Mouse (Mus musculus): ENCODE measurements around the gene Mthfs. TPM values are rescaled to one million over a fixed set of nuclear protein-coding genes. Genes with fewer than 3 reads are reported as not detected.
"Not testable (repeated sequence)": the region's sequence is repeated elsewhere in the genome, so short reads cannot be mapped to it uniquely, and the experiment has no call there.

The Mthfs gene
- 14.3 and 16.0 TPM in 2 replicates for polyA plus RNA-seq (2015; fragmentation: Nextera tagmentation; extraction: Ambion mirVana)

DNA sequence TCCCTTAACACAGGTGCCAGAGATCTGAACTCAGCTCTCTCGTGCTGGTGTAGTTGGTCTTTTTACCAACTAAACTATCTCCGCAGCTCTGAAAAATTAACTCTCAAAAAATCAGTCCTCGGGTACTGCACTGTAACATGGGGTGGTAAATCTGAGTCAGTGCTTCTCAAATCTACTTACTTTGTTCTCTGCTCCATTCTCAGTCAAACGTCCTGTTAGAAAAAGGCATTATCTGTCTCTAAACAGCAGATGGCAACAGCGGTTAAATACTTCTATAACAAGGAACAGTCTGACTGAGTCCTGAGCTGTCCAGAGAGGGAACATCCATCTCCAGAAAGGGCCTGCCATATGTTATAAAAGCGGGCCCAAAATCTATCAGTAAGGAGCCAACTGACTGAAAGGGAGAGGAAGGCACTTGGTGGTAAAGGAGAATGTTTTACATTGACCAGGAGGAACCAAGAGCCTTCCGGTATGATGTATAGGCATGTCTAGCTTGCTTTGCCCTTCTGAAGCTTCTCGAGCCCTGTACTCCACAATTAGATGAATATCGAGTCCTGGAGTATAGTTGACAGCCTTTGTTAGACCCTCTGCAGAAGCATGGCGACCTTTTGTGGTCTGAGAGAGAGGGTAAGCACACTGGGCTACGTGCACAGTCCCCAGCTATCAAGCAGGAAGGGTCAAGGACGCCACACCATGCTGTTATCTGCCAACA is at the start of gene Mthfs:
Gene Mthfs, plus strand, starts transcription at position 324 of the 712 bp plus-strand sequence.
- H3K9me3 ChIP-seq (replicated peaks); H3K4me1 ChIP-seq (replicated peaks); H3K9ac ChIP-seq; H3K27me3 ChIP-seq; H3K36me3 ChIP-seq (replicated peaks): not testable (repeated sequence)
- WGBS (ENCODE audit: insufficient replicate concordance), result 26% methylated on average over 9 of the region's 12 CpGs
- Histone ChIP-seq H3K27ac (replicated peaks) (0 out of 2 replicates have a peak within 1 kb of the TSS, but pooled peaks have one; percentile 65), H3K4me2 (peak within 1 kb of the TSS; percentile 58), H3K4me3 (replicated peaks) (peak within 1 kb of the TSS; percentile 45)
- peak; percentile 37; the same call in 1 of the 2 replicates for ATAC-seq (ENCODE audit: insufficient read depth)

DNA sequence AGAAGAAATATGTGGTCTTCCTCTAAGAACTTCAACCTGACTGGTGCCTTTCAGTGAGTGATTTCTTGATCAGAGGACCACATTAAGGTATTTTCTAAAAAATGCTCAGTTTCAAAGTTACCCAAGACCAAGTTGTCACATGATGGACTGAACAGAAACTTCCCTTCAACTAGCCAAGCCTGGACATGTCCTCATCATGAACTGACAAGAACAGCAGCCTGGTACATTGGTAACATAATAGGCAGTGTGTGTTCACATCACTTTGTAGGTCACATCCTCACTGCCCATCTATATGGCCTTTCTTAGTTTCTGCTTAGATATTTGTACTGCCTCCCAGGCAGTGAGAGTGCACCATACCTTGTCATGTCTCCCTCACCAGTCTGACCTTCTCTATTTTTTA is 37.9 kb upstream of the Mthfs start:
- not testable (repeated sequence) for H3K9ac ChIP-seq; H3K4me2 ChIP-seq; H3K27ac ChIP-seq (replicated peaks); H3K9me3 ChIP-seq (replicated peaks); H3K27me3 ChIP-seq; H3K4me3 ChIP-seq (replicated peaks); H3K36me3 ChIP-seq (replicated peaks); ATAC-seq (ENCODE audit: insufficient read depth); H3K4me1 ChIP-seq (replicated peaks)

DNA sequence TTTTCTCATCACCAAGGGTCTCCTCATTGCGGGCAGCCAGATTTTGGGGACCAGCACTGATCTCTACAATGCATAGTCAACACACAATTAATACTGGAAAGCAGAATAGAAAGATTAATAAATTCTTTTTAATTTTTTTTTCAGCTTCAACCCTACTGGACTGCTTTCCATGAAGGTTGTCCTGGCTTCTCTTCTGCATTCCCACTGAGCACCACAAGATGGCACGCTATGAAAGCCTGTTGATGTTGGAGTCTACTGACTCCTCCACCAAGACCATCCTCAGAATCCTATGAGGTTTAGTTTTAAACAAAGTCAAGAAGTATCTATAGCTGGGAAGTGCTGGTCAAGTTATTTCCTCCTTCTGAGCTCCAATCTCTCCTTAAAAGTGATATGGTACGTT is 31.6 kb upstream of the Mthfs start:
- H3K27me3 ChIP-seq; H3K4me1 ChIP-seq (replicated peaks); ATAC-seq (ENCODE audit: insufficient read depth); H3K9me3 ChIP-seq (replicated peaks); H3K4me2 ChIP-seq; H3K4me3 ChIP-seq (replicated peaks); H3K36me3 ChIP-seq (replicated peaks); H3K9ac ChIP-seq; H3K27ac ChIP-seq (replicated peaks): not testable (repeated sequence)
- 29% methylated on average over 2 of the region's 3 CpGs for WGBS (ENCODE audit: insufficient replicate concordance)

DNA sequence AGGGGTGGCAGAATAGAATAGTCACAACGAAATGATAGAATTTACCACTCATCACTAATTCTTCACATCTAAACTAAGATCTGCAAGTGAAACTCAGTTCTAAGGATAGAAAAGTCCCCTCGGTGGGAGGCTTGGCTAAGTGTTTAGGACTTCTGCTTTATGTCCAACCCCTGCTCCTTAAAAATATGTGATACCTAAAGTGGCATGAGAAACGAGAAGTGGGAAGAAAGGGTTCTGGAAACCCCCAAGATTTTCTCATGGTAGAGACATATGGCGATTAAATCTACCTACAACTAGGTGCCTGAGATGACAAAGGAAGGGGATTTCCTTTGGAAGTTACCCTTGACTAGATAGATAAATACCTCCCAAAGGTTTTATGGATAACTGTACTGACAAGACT is 31.0 kb upstream of the Mthfs start:
- WGBS (ENCODE audit: insufficient replicate concordance), result 47% methylated on average over 4 of the region's 4 CpGs
- H3K9me3 ChIP-seq (replicated peaks), result not testable (repeated sequence)

DNA sequence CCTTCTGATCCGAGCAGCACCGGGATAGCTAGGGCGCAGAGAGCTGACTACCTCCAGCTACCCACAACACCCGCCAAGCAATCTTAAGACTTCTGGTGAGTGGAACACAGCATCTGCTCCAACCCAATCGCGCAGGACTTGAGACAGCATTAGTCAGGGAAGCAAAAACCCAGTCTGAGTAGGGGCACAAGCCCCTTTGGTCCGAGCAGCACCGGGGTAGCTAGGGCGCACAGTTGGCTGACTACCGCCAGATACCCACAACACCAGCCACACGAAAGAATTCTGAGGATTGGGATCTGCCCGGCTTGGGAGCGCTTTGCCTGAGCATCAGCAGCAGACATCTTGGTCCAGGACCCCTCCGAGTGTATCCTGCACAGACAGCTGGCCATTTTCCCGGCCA is 23.5 kb upstream of the Mthfs start:
- not testable (repeated sequence) for H3K9ac ChIP-seq; H3K4me2 ChIP-seq; H3K4me3 ChIP-seq (replicated peaks); H3K36me3 ChIP-seq (replicated peaks); H3K9me3 ChIP-seq (replicated peaks); H3K4me1 ChIP-seq (replicated peaks); H3K27me3 ChIP-seq; ATAC-seq (ENCODE audit: insufficient read depth); H3K27ac ChIP-seq (replicated peaks)
- WGBS (ENCODE audit: insufficient replicate concordance), result 68% methylated on average over 15 of the region's 15 CpGs

More for the DNA sequence above, 31.0 kb upstream of the Mthfs start:
- not testable (repeated sequence) for H3K4me2 ChIP-seq; H3K27me3 ChIP-seq; H3K36me3 ChIP-seq (replicated peaks); H3K4me1 ChIP-seq (replicated peaks); ATAC-seq (ENCODE audit: insufficient read depth); H3K9ac ChIP-seq; H3K4me3 ChIP-seq (replicated peaks); H3K27ac ChIP-seq (replicated peaks)

DNA sequence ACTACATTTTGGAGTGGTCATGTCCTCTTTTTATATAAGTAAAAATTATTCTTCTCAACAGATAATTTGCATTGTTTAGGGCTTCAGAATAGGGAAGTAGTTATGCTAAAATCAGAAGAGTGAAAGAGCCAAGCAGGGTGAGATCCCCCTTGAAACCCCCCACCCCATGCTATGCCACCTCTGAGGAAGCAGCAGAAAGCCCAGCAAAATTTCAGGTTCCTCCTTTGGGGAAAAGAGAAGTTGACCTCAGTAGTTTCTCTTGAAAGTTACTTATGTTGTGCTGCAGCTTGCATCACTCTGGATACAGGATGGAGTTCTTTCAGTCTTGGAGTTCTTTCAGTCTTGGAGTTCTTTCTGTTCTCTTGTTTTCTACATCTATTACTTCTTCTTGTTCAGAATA is 15.0 kb upstream of the Mthfs start:
- not testable (repeated sequence) for ATAC-seq (ENCODE audit: insufficient read depth); H3K4me2 ChIP-seq; H3K4me3 ChIP-seq (replicated peaks); H3K36me3 ChIP-seq (replicated peaks); H3K4me1 ChIP-seq (replicated peaks); H3K27me3 ChIP-seq; H3K9me3 ChIP-seq (replicated peaks); H3K9ac ChIP-seq; H3K27ac ChIP-seq (replicated peaks)

DNA sequence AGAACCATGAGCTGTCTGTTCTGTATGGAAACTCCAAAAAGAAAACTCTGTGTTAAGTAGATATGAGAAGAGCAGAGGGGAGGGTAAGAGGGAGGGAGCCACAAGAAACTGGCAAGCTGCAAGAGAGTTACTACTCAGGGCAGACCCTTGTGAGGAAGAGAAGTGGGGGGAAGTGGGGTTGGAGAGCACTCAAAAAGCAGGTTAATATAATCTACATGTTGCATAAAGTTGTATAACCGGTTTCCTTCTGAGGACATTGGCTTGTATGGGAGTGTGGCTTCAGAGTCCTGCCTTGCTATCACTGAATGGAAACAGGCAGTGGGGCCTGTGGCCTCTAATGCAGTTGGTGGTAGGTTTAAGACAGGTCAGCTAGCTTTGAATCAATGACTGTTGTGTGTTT is 13.0 kb upstream of the Mthfs start:
- H3K27ac ChIP-seq (replicated peaks); H3K4me2 ChIP-seq; H3K4me3 ChIP-seq (replicated peaks); H3K9me3 ChIP-seq (replicated peaks); ATAC-seq (ENCODE audit: insufficient read depth); H3K9ac ChIP-seq; H3K27me3 ChIP-seq; H3K4me1 ChIP-seq (replicated peaks); H3K36me3 ChIP-seq (replicated peaks): not testable (repeated sequence)
- 33% methylated on average over 1 of the region's 1 CpGs for WGBS (ENCODE audit: insufficient replicate concordance)

DNA sequence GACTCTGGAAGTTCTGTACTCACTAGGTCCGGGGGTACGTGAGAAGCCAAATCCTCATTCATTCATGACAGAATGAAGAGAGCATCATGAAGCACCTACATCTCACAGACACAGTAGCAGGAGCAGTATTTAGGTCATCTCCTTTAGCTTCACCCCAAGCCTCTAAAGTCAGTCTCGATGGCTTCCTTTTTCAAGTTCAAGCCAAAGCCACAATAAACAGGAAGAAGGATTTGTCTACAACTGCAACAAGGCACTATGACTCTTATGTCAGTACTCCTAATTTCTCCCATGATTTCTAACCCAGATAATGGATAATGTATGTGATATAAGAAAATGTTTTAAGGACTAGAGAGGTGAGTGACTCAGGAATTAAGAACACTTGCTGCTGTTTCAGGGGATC is 12.1 kb upstream of the Mthfs start:
- H3K36me3 ChIP-seq (replicated peaks); ATAC-seq (ENCODE audit: insufficient read depth); H3K9me3 ChIP-seq (replicated peaks); H3K4me3 ChIP-seq (replicated peaks); H3K4me2 ChIP-seq; H3K9ac ChIP-seq; H3K27ac ChIP-seq (replicated peaks); H3K4me1 ChIP-seq (replicated peaks); H3K27me3 ChIP-seq: not testable (repeated sequence)
- 62% methylated on average over 3 of the region's 3 CpGs for WGBS (ENCODE audit: insufficient replicate concordance)

DNA sequence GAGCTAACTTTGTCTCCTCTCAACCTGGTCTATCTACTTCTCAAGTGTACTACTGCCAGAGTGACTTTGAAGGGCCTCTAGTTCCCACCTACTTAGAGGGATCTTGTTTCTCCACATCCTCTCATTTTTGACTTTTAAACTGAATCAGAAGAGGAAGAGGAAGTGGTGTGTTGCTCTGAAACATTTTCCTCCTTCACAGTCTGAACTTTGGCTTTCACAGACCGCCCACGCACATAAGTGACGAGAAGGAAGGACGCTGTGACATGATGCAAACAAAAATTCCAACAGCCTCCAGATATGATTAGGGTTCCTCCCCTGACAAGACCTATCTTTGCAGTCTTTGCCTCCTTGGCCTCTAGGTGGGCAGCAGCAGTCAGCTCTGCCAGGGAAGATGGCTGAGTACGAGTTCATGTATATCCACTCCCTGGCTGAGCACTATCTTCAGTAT is 11.5 kb upstream of the Mthfs start, which contains the start of the genes Bcl2a1b and Gm29094:
Gene Bcl2a1b, plus strand, starts transcription at position 241 of the 448 bp plus-strand sequence.
Gene Gm29094, plus strand, starts transcription at position 411 of the 448 bp plus-strand sequence.
- 46% methylated on average over 5 of the region's 5 CpGs for WGBS (ENCODE audit: insufficient replicate concordance)
- ATAC-seq (ENCODE audit: insufficient read depth); H3K27me3 ChIP-seq: not testable (repeated sequence)

DNA sequence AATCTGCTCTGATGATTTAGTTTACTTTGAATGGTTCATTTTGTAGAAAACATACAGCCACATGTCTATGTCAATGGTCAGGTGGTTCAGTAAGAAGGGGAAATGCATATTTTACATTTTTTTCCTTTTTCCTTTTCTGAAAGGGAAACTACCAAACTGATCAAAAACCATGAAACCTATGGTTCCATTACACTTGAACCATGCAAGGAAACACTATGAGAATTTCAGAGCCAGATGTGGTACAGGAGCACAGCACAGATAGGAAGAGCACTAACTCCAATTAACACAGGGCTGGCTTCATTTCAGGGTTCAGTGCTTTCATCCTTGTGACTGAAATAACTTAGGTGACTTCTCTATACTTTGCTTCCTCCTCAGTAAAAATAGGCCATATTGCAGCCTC is 8.2 kb upstream of the Mthfs start:
- ATAC-seq (ENCODE audit: insufficient read depth); H3K27ac ChIP-seq (replicated peaks); H3K4me1 ChIP-seq (replicated peaks); H3K4me3 ChIP-seq (replicated peaks); H3K4me2 ChIP-seq; H3K27me3 ChIP-seq; H3K9me3 ChIP-seq (replicated peaks); H3K36me3 ChIP-seq (replicated peaks); H3K9ac ChIP-seq: not testable (repeated sequence)

More for the DNA sequence above, 11.5 kb upstream of the Mthfs start, which contains the start of the genes Bcl2a1b and Gm29094:
- H3K36me3 ChIP-seq (replicated peaks); H3K4me2 ChIP-seq; H3K4me3 ChIP-seq (replicated peaks); H3K9ac ChIP-seq; H3K9me3 ChIP-seq (replicated peaks); H3K27ac ChIP-seq (replicated peaks); H3K4me1 ChIP-seq (replicated peaks): not testable (repeated sequence)

DNA sequence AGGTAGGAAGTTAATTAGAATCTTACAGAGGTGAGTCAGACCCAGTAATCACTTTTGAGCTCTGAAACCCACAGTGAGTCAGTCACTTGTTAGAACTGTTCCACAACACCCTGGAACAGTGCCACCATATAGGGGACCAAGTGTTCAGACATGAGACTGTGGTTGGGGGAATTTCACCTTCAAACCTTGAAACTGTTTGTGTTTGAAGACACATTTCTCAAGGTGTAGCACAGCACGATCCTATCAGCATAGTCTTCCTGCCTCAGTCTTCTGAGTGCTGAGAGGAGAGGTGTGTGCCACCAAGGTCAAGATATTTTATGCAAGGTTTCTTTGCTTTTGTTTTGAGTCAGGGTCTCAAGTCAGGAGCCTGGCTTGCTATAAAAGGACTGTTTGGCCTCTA is 1.5 kb upstream of the Mthfs start:
- H3K27me3 ChIP-seq; H3K27ac ChIP-seq (replicated peaks); H3K4me1 ChIP-seq (replicated peaks); ATAC-seq (ENCODE audit: insufficient read depth); H3K9me3 ChIP-seq (replicated peaks); H3K9ac ChIP-seq; H3K36me3 ChIP-seq (replicated peaks); H3K4me3 ChIP-seq (replicated peaks); H3K4me2 ChIP-seq: not testable (repeated sequence)
- 69% methylated on average over 1 of the region's 1 CpGs for WGBS (ENCODE audit: insufficient replicate concordance)
